Mouse (Mus musculus): ENCODE results near the gene Srsf11. TPM values are rescaled to one million over a fixed set of nuclear protein-coding genes. Genes with fewer than 3 reads are reported as not detected.

Srsf11 gene
- total RNA-seq (2014; fragmentation: Nextera tagmentation) = 271 and 287 TPM in 2 replicates
- 372 and 379 TPM in 2 replicates for total RNA-seq (2017)

DNA sequence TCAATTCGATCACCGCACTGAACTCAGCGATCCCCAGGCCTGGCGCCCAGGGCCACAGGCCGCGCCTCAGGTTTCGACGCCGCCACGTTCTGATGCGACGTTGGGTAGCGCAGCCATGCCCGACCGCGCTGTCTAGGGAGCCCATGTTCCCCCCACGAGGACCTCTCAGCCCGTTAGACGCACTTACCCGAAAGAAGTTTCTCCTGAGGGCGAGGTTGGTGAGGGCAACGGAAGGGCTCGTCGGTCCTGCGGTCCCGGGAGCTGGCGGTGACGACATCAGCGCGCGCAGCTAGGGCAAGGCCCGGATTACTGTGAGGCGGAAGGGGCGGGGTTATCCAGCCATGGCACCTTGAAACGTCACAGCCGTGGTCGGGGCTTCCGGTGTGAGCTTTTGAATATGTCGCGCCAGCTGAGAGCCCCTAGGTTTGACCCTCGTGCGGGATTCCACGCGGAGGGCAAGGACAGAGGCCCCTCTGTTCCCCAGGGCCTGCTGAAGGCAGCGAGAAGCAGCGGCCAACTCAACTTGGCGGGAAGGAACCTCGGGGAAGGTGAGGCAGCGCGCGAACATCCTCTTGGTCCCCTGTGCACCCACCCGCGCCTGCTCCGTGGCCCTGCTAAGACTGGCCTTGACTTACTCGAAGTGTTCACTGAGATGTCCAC is at the start of gene Srsf11, which contains the start of gene Lrrc40:
Gene Srsf11, minus strand, starts transcription at position 311 of the 660 bp plus-strand sequence.
Gene Lrrc40, plus strand, starts transcription at position 334 of the 660 bp plus-strand sequence.
- ATAC-seq (replicated peaks; ENCODE audit: low FRiP score, low TSS enrichment, poor library complexity, severe bottlenecking) = peak; percentile 92

DNA sequence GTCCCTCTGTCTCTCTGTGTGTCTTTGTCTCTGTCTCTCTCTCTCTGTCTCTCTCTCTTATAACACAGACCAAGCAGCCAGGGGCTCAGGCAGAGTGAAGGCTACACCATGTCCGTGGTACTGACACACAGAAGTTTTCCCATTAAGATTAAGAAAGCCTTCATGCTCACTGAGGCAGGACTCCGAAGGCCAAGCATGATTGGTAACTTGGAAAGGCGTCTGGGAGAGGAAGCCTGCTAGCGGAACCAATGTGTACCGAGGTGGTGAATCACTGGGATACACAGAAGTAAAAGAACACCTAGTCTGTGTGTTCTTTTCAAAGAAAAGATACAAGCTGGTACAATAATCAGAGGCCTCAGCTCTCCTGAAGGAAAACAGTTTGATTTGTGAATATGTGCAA is 41.4 kb upstream of the Srsf11 start:
- no peak for ATAC-seq (replicated peaks; ENCODE audit: low FRiP score, low TSS enrichment, poor library complexity, severe bottlenecking)

DNA sequence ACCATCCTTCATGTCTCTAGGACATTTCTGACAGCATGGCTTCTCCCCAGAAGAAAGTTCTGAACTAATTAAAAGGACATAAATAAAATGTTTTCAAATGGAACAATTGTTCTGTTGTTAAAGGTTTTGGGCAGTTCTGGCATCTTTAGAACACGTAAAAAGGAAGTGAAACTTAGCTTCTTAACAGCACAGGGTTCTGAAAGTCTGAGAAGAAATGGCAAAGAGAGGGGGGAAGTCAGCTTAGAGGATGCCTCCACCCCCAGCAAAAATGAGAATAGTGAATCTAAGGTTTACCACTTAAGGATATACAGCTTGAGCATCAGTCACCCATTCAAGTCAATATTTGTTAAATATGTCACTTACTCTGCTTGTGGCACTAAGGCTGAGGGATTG is 40.9 kb upstream of the Srsf11 start:
- ATAC-seq (replicated peaks; ENCODE audit: low FRiP score, low TSS enrichment, poor library complexity, severe bottlenecking) = no peak

DNA sequence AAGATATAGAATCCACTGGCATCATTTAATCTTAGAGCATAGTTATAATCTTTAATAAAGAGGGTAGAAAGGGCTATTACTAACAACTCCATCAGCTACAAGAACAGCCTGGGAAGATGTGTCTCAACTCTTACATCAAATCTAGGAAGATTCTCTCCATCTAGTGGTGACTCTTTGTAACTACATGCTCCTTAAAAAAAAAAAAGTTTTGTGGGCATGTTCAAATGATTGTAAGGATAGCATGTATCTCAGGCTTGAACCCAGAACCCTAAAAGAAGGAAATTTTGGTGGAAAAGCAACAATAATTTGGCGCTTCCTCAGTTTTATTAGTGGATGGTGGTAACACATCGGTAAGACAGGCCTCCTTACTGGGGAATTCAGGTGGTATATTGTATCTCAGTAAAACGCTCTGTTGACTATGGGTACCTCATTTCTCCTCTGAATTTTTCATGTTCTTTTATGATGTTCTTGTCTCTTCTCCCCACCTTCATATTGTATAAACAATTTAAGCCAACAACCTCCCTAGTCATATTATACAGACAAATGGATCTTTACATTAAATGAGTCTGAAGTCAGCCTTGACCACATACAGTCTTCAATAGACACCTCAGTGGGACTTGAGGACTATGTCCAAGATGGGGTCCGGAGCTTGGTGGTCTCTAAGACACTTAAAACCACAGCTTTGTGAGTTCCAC is 40.4 kb upstream of the Srsf11 start:
- ATAC-seq (replicated peaks; ENCODE audit: low FRiP score, low TSS enrichment, poor library complexity, severe bottlenecking) = peak; percentile 70

DNA sequence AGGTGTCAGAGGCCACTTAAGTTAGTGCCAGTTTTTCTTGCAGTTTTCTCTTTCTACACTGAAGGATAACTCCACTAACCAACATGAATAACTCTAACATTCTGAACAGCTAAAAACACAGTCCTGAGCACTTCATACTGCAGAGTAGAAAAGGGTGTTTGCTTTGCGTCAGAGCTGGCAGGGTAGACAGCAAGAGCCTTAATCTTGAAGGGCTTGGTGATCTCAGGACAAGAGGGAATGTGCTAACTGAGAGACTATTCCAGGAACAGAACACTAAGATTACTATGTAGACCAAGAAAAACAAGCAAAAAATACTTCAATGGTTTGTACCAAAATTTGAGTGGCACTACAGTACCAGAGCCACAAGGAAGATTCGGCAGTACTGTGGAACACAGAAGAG is 38.6 kb upstream of the Srsf11 start:
- ATAC-seq (replicated peaks; ENCODE audit: low FRiP score, low TSS enrichment, poor library complexity, severe bottlenecking) = no peak

DNA sequence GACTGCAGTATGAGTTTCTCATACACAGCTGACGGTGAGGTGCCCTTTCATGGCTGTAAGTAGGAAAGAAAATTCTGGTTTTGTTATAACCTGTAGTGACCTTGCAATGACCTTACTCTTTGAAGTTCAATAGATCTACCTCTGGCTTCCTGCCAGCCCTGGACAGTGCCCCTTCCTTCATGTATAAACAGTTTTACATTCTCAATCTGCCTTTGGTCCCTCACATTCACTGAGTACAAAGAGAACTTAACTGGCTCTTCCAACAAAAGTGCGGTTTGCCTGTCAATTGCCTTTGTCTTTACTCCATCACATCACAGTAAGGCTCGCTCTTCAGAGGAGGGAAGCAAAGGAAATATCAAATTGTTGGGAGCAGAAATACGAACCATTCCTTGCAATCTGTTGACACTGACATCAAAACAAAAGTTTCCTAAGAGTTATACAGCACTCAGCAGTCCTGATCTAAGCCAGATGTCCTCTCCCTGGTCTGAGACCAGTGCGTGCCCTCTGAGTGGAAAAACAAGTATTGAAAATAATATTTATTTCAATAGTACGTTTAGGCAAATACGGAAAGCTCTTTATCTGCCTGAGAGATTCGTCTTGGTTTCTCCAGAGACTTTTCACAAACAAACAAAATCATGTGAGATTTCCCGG is 32.3 kb upstream of the Srsf11 start:
- no peak for ATAC-seq (replicated peaks; ENCODE audit: low FRiP score, low TSS enrichment, poor library complexity, severe bottlenecking)

DNA sequence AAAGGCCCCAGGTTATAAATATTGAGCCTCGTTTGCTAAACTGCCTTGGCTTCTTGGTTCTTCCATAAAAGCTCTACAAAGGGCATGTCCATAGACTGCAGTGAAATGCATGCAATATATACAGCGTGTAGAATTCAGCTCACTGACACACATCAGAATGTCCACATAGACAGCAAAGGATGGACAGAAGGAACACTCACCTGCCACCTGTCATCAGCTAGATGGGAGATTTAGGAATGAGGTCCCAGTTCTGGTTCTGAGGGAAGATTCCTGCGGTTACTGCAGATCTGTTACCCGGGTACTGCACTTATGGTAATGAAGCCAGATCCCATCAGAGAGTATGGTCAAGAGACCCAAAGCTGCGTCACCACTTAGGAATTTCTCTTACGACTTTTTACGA is 31.5 kb upstream of the Srsf11 start:
- no peak for ATAC-seq (replicated peaks; ENCODE audit: low FRiP score, low TSS enrichment, poor library complexity, severe bottlenecking)

DNA sequence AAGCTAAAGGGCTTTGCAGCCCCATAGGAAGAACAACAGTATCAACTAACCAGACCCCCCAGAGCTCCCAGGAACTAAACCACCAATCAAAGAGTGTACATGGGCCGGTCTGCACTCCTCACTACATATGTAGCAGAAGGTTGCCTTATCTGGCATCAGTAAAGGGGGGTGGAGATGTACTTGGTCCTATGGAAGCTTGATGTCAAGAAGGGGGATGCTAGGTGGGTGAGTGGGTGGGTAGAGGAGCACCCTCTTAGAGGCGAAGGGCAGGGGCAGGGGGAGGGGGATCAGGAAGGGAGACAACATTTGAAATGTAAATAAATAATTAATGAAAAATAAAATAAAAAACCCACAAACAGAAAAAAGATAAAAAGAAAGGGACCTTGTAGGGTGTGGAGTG is 28.8 kb upstream of the Srsf11 start:
- ATAC-seq (replicated peaks; ENCODE audit: low FRiP score, low TSS enrichment, poor library complexity, severe bottlenecking) = no peak

DNA sequence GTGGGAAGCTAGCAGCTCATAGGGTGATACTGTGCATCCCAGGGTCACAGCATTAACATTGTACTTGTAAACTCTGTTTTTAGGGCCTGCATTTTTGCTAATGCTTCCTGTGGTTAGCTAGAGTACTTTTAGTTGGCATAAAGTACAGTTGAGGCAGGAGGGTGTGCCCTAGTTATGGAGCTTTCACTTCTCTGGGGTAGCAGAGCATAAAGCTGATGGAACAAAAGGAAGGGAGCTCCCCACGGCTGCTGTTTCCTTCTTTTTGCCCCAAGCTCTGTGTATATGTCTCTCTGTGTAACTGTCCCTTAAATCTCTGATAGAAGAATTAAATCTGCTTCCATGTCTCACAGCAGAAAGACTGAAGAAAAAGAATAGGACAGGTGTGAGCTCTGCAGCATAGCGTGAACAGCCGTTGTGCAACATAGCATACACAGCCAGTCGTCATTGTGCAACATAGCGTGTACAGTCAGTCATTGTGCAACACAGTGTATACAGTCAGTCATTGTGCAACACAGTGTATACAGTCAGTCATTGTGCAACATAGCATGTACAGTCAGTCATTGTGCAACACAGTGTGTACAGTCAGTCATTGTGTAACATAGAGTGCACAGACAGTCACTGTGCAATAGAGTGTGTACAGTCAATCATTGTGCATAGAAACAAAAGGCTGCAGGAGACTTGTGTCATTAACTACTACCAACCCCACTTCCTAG is 25.5 kb upstream of the Srsf11 start:
- no peak for ATAC-seq (replicated peaks; ENCODE audit: low FRiP score, low TSS enrichment, poor library complexity, severe bottlenecking)

DNA sequence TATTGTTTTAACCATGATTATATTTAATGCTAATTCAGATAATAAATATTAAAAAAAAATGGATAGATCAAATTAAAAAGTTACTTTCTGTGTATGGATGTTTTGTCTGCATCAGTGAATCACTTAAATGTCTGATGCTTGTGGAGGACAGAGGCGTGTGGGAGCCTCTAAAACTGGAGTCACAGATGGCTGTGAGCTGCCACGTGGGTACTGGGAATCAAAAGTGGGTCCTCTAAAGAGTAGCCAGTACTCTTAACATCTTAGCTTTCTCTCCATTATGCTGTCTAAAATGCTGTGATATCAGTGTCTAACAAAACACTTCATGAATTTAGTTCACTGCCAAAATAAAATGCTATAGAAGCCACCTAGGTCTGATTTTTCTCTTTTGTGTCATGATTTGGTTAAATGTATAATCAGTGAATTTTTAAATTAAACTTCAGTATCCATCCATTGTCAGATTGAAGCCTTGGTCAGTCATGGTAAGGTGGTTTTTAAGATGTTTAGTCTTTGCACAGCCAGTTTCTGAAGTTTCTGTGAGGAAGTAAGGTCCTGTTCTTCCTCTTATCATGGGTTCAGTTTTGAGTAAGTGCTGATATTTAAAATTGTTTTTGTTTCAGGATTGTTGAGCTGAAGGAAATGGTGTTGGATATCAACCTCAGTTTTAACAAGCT is 24.3 kb upstream of the Srsf11 start:
- no peak for ATAC-seq (replicated peaks; ENCODE audit: low FRiP score, low TSS enrichment, poor library complexity, severe bottlenecking)

DNA sequence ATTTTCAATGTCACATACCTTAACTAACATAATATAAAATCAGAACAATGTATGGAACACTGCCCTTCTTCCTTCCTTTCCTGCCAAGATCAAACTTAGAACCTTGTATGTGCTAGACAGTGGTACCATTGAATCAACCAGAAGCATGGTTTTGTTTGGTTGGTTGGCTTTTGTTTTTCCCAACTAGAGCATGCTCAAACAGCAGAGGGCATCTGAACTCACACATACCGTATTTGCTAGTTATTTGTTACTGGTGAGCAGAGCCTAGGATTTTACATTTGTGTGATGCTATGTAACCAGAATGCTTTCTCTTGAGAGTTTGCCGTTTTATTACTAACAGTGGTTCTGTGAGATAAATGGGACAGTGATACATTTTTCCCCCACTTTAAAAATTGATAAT is 13.1 kb upstream of the Srsf11 start:
- no peak for ATAC-seq (replicated peaks; ENCODE audit: low FRiP score, low TSS enrichment, poor library complexity, severe bottlenecking)

DNA sequence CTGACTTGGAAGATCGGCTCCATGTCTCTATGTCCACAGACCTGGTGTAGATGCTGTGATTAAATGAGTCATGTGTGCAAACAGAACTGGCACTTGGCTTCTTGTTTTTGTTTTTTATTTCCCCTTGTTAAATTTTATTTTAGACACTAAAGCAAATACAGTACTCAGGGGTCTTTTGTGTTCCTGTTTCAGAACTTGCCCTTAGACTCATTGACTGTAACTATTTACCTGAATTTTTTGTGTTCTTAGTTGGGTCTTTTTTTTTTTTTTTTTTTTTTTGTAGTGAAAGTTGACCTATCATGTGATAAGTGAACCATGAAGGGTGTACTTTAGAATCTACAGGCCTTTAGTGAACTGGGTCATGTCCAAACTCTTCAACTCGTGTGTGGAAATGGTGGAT is 4.3 kb upstream of the Srsf11 start:
- ATAC-seq (replicated peaks; ENCODE audit: low FRiP score, low TSS enrichment, poor library complexity, severe bottlenecking) = no peak

DNA sequence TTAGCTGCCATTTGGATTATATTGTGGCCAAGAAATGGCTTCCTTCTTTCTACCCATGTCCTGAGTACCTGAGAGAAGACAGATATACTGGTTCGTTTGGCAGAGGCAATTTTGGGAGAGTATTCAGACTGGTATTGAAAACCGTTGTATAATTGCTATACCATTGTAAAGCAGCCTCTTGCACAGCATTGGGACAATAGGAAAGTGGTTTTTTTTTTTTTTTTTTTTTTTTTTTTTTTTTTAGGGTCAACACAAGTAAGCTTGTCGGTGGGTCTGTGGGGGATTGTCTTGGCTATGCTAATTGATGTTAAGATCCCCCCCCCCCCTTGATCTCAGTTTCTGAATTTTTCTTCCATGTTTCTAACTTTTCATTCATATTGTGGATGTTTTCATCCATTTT is 1.7 kb upstream of the Srsf11 start:
- no peak for ATAC-seq (replicated peaks; ENCODE audit: low FRiP score, low TSS enrichment, poor library complexity, severe bottlenecking)

DNA sequence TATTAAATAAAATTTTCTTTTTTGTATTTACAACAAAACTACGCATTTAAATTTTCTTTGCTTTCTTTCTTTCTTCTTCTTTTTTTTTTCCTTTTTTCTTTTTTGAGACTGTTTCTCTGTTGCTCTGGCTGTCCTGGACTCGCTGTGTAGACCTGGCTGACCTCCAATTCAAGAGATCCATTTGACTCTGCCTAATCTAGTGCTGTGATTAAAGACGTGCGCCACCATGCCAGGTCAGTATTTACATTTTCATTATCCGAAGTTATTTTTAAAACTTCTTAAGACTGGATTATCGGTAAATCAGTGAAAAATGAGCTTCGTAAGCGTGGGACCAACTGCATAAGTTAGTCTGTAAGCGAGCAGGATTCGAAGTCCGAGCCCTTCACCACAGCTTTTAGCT is 573 bp downstream of the Srsf11 start:
- ATAC-seq (replicated peaks; ENCODE audit: low FRiP score, low TSS enrichment, poor library complexity, severe bottlenecking) = no peak

DNA sequence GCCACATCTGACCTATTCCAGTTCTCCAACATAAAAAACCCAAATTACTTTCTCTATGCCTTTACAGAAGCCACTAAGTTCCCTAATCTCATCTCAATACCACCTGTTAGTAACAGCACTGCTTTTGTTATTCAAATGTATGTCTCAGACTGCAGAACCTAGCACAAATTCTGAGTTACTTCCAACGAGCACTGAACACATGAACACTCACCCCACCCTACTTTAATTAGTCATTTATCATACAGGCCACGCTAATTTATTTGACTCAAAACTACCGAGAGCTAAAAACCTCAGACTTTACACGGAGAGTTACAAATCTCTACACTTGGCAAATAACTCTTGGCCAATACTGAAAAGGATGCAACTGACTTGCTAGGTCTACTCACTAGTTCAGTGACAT is 4.3 kb downstream of the Srsf11 start:
- ATAC-seq (replicated peaks; ENCODE audit: low FRiP score, low TSS enrichment, poor library complexity, severe bottlenecking) = no peak

DNA sequence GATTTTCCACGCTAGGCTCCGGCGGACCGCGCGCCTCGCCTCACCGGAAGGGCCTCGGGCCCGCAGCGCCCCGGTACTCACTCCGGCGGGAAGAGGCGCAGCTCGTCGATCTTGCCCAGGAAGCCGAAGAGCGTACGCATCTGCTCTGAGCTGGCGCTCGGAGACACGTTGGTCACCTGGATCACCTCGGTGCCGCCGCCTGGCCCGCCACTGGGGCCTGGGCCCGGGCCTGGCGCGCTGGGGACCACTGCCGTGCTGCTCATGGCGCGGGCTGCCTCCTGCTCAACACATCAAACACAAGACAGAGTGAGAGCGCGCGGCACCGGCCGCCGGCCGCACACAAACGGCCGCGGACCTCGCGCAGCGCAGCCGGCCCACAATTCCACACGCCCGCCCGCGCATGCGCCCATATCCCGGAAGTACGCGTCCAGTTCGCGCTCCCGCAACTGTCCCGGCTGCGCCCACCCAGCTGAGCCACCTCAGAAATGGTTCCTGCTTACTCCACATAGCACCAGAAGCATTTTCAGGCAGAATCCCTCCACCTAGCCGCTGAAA is 5.0 kb downstream of the Srsf11 start:
- ATAC-seq (replicated peaks; ENCODE audit: low FRiP score, low TSS enrichment, poor library complexity, severe bottlenecking) = peak; percentile 73

DNA sequence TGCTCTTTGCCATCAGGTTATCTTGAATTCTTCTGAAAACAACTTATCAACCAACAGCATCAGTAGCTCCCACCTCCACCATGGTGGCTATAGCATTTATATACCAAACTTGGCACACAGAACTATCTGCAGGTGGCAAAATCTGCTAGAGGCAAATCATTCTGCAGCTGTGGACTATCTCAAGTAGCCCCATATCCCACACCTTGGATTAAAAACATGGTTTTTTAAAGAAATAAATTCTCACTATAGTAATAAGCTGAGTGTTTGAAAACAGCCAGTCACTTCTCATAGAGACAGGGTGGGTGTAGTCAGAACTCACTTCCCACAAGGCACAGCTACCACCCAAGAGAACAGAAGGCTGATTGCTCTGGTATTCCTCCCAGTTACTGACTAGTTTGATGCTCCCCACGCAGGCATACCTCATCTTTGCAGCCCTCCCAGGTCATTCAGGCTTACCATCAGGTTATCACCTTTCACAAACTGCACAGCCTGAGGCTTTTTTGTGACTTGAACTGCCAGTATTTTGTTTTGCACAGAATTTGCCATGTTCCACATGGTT is 26.6 kb downstream of the Srsf11 start:
- peak; percentile 45 for ATAC-seq (replicated peaks; ENCODE audit: low FRiP score, low TSS enrichment, poor library complexity, severe bottlenecking)

DNA sequence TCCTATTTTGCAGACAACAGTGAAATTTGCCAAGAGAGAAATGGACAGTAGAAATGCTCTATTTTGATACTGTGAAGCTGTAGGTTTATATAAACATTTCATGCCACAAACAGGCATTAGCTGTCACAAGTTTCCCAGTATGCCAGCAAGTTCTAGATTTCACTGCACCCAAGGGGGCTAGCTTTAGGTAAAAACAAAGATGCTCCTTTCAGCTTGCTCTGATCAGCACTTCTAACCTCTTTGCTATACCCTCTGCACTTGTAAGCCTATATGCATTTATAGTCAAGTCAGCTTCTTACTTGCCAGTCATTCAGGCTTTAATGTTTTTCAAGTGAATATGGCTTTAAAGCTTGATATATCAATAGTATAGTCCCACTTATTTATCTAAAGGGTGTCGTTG is 27.8 kb downstream of the Srsf11 start:
- no peak for ATAC-seq (replicated peaks; ENCODE audit: low FRiP score, low TSS enrichment, poor library complexity, severe bottlenecking)

DNA sequence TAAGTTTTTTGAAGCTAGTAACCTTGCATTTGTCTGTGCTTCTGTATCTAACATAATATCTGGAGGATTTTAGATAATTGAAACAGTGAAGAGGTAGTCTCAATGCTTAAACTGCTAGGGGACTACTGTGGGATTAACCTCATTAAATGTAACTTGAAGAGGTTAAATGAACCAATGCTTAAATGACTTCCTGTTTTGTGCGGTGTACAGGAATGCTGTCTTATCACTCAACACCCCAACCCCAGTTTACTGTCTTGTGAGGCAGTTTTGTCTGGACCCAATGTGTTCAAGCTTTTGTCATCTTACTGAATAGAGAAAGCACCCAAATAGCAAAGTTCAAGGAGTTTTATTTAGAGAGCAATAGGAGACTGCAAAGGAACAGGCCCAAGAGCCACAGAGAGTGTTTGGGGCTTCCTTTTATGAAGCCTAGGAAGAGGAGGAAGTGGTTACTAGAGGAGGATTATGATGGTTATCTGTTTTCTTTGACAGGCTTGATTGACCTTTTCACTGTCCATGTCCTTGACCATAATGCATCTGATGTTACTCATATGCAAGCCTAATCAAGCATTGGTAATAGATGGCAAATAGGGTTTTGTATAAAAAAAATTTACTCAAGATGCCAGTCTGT is 37.6 kb downstream of the Srsf11 start:
- ATAC-seq (replicated peaks; ENCODE audit: low FRiP score, low TSS enrichment, poor library complexity, severe bottlenecking) = no peak; the same call in 1 of the 2 replicates

Measured in megakaryocyte-erythroid progenitor cell, adult 5-6 weeks (primary cell).